Mouse (Mus musculus) neural tube, embryonic 12.5 days (tissue): ENCODE data around the gene Spred3. TPM values are rescaled to one million over a fixed set of nuclear protein-coding genes. Genes with fewer than 3 reads are reported as not detected.

Source experiments
- ATAC-seq: fragments of 200-750 bp; cut with Nextera tagmentation; 2 replicates; pipeline ENCODE4 v1.8.0; 2017; ENCODE audit warnings: low read depth, mild to moderate bottlenecking, moderate TSS enrichment, moderate library complexity; ENCODE audit not compliant: low FRiP score
- H3K27ac ChIP-seq: fragments of 300-500 bp; sonication (generic); 2 replicates; pipeline ENCODE4 v1.5.1; 2016
- H3K27me3 ChIP-seq: fragments of 300-500 bp; sonication (generic); replicated peaks from 2 replicates; pipeline ENCODE4 v1.6.1; 2016; ENCODE audit warnings: mild to moderate bottlenecking
- H3K36me3 ChIP-seq: fragments of 300-500 bp; sonication (generic); 2 replicates; pipeline ENCODE4 v1.6.1; 2016; ENCODE audit warnings: mild to moderate bottlenecking
- H3K4me1 ChIP-seq: fragments of 300-500 bp; sonication (generic); 2 replicates; pipeline ENCODE4 v1.6.1; 2016
- H3K4me2 ChIP-seq: fragments of 300-500 bp; sonication (generic); replicated peaks from 2 replicates; pipeline ENCODE4 v1.6.1; 2016; ENCODE audit warnings: mild to moderate bottlenecking
- H3K4me3 ChIP-seq: fragments of 300-500 bp; sonication (generic); 2 replicates; pipeline ENCODE4 v1.5.1; 2016
- H3K9ac ChIP-seq: fragments of 300-500 bp; sonication (generic); 2 replicates; pipeline ENCODE4 v1.6.1; 2016; ENCODE audit warnings: mild to moderate bottlenecking
- H3K9me3 ChIP-seq: fragments of 300-500 bp; sonication (generic); 2 replicates; pipeline ENCODE4 v1.6.1; 2016; ENCODE audit warnings: mild to moderate bottlenecking
- WGBS: fragments of 180-500 bp; shearing (Covaris S2); methylation state at CpG from one replicate; pipeline ENCODE4 v1.1.7; 2016; 5-methylcytosine and 5-hydroxymethylcytosine counted together
- polyA plus RNA-seq: library from polyadenylated mRNA; unstranded; fragments of >200 nt; fragmentation: Nextera tagmentation; extraction: Ambion mirVana; gene quantifications from 2 replicates; pipeline ENCODE4 v1.2.1, GENCODE M21; 2016

Spred3 gene
- polyA plus RNA-seq, 1 experiment from 2014 or later = 9.0 TPM

DNA sequence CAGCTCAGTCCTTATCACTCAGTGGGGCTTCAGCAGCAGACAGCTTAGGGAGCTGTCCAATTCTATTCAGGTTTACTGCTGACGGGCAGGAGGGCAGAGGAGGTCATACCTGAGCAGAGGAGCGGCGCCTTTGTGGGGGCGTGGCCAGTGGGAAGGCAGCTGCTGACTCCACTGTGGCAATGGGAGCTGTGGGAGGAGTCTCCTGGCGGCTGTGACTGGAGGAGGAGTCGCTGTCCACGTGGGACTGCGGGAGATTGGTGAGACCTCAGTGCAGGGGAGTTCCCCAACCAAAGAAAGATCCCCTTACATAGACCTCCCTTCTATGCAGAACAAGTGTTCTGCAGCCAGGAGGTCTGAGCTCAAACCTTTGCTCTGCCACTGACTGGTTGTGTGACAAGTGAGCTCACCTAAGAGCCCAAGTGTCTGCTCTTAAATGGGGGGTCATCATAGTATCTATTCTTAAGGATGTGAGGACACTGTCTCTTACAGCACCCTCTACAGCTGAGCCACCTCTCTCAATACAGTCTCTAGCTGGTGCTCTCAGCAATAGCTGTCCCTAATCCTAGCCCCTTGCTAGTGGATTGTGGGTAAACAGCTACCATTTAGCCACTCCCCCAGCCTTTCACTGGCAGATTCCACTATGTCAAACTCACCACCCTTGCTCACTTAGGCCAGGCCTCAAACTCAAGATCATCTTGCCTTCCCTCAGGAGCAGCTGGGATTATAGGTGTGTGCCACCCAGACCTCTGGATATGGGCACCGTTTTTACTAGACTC is 7.3 kb downstream of the Spred3 start:
- ATAC-seq = no peak

GRCm38 (mm10) chr7:29162294-29162693 is 7.9 kb downstream of the Spred3 start:
- Histone ChIP-seq H3K36me3 (peaks cover 22% of the 10 kb centered on the region), H3K4me3 (no peak overlapping the region), H3K4me2 (no peak overlapping the region), H3K27ac (no peak overlapping the region), H3K4me1 (0 out of 2 replicates have a peak, but pooled peaks cover 2% of the 10 kb centered on the region), H3K9me3 (no peaks in the 10 kb centered on the region), H3K27me3 (peaks cover 27% of the 10 kb centered on the region), H3K9ac (no peak overlapping the region)
- ATAC-seq = no peak
- 87% methylated on average over 5 of the region's 5 CpGs for whole genome bisulfite sequencing

More for the DNA sequence above, 7.3 kb downstream of the Spred3 start:
- WGBS = 24% methylated on average over 9 of the region's 9 CpGs
- H3K9me3 ChIP-seq = no peaks in the 10 kb centered on the region
- no peak overlapping the region for H3K4me2 ChIP-seq
- H3K9ac ChIP-seq = no peak overlapping the region
- peaks cover 7% of the 10 kb centered on the region; the same call in 1 of the 2 replicates for H3K4me1 ChIP-seq
- no peak overlapping the region for H3K27ac ChIP-seq
- no peak overlapping the region for H3K4me3 ChIP-seq
- peaks cover 22% of the 10 kb centered on the region for H3K36me3 ChIP-seq
- peaks cover 29% of the 10 kb centered on the region for H3K27me3 ChIP-seq

DNA sequence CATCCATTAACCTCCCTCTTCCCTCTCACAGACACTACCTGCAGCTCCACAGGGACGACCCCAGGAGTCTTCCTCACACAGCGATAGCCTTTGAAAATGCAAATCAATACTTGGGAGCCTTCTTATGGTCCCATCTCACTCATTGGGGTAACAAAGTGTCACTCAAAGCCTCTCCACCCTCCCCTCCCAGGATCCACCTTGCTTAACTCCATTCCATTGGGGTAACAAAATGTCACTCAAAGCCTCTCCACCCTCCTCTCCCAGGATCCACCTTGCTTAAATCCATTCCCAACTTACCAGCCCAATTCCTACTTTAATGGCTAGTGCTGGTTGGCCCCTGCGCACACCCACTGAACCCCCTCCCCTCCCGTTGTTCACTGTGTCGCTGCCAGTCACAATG is 11.9 kb downstream of the Spred3 start:
- H3K9ac ChIP-seq = no peak overlapping the region
- peaks cover 7% of the 10 kb centered on the region; the same call in 1 of the 2 replicates for H3K4me1 ChIP-seq
- H3K27me3 ChIP-seq = peaks cover 27% of the 10 kb centered on the region
- WGBS = 3% methylated on average over 5 of the region's 5 CpGs
- peaks cover 18% of the 10 kb centered on the region for H3K36me3 ChIP-seq
- H3K4me3 ChIP-seq = no peak overlapping the region
- no peak for ATAC-seq
- no peak overlapping the region for H3K4me2 ChIP-seq
- peaks cover 4% of the 10 kb centered on the region; the same call in 1 of the 2 replicates for H3K9me3 ChIP-seq
- H3K27ac ChIP-seq = no peak overlapping the region

GRCm38 (mm10) chr7:29155838-29156782 is 14.1 kb downstream of the Spred3 start, which contains the start of gene Fam98c:
TSS of gene Fam98c (minus strand) at chr7:29156234.
- Histone ChIP-seq H3K9me3 (peaks cover 4% of the 10 kb centered on the region; the same call in 1 of the 2 replicates), H3K9ac (peak within 1 kb of the TSS; percentile 82), H3K36me3 (peaks cover 8% of the 10 kb centered on the region; the same call in 1 of the 2 replicates), H3K27me3 (peaks cover 24% of the 10 kb centered on the region), H3K4me2 (peak within 1 kb of the TSS; percentile 98), H3K4me3 (peak within 1 kb of the TSS; percentile 77), H3K4me1 (peaks cover 4% of the 10 kb centered on the region; the same call in 1 of the 2 replicates), H3K27ac (peak within 1 kb of the TSS; percentile 87)
- WGBS = 3% methylated on average over 68 of the region's 68 CpGs
- ATAC-seq = peak; percentile 83

DNA sequence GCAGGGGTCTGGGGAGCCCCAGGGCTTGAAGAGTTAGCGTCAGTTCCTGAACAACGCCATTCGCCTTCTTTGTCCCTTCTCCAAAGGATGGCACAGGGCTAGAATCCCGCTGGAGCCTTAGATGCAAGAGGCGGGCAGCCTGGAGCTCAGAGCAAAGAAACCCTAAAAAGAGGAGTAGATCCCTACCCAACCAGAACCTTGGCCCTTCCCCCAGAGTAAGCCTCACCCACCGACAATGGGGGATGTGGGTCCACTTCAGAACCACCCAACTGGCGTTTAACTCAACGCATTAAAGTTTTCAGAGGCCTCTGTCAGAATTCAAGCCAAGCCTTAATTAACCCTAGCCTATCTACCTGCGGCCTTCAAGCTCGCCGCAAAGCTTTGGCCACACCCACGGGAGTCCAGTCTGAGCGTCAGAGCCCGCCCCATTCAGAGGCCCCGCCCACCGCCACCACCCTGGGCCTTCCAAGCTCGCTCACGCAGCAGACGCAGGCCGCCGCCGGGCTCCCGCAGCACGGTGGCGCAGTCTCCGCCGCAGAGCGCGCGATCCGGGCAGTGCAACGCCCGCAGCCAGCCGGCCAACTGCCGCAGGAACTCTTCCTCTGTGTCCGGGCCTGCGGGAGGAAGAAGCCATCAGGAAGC is 14.9 kb downstream of the Spred3 start:
- Histone ChIP-seq H3K4me3 (peak overlapping the region; percentile 77), H3K27me3 (peaks cover 24% of the 10 kb centered on the region), H3K9me3 (peaks cover 4% of the 10 kb centered on the region; the same call in 1 of the 2 replicates), H3K36me3 (0 out of 2 replicates have a peak, but pooled peaks cover 5% of the 10 kb centered on the region), H3K4me2 (peak overlapping the region; percentile 98), H3K4me1 (peaks cover 4% of the 10 kb centered on the region; the same call in 1 of the 2 replicates), H3K9ac (peak overlapping the region; percentile 82), H3K27ac (peak overlapping the region; percentile 87)
- peak; percentile 92 for ATAC-seq
- 8% methylated on average over 37 of the region's 37 CpGs for WGBS

DNA sequence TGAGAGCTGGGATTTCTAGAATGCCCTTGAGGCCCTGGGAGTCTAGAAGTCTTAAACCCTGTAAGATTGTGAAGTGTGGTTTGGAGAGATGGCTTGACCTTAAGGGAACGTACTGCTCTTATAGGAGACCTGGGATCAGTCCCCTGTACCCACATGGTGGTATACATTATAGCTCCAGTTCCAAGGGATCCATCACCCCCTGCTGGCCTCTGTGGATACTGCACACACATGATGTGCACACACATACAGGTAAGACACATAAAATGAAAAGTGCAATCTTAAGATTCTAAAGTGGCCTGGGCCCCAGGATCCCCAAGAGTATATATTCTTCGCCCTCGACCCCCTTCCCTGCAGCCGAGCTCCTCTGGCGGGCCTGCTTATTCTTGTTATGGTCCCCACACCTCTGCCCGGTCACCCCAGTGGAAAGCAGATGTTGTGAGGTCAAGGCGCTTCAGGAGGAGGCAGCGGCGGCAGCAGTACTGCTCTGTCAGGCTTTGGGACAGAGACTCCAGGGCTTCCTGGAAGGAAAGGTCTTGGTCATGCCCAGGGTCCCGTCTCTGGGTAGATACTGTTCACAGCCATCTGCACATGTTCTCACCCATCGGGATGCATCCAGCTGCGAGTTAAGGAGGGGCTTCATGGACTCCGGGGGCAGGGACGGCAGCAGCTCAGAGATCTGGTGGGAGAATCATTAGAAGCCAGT is 16.0 kb downstream of the Spred3 start:
- ATAC-seq = no peak
- no peak overlapping the region for H3K9ac ChIP-seq

DNA sequence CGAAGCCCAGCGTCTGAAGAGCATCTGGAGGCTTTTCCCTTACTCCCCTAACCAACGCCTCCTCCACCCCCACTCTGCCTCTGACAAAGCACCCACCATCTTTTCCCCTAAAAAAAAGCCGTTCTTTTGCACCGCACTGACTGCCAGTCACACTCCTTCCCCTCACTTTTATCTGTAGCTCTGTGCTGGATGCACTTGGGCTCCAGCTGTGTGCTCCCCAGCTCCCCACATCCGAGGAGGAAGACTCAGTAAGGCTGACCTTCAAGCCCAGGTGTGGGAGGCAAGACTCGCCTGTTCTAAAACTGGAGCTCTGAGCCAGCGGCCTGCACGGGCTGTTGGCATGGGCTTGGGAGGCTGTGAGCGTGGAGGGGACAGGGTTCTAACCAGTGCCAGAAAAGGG is 18.7 kb downstream of the Spred3 start:
- Histone ChIP-seq H3K4me2 (no peak overlapping the region), H3K27ac (no peak overlapping the region), H3K4me3 (no peak overlapping the region), H3K9ac (no peak overlapping the region), H3K4me1 (peaks cover 4% of the 10 kb centered on the region; the same call in 1 of the 2 replicates), H3K36me3 (0 out of 2 replicates have a peak, but pooled peaks cover 5% of the 10 kb centered on the region), H3K27me3 (no peaks in the 10 kb centered on the region), H3K9me3 (peaks cover 4% of the 10 kb centered on the region; the same call in 1 of the 2 replicates)
- no peak for ATAC-seq
- WGBS = 67% methylated on average over 10 of the region's 10 CpGs

More for the DNA sequence above, 16.0 kb downstream of the Spred3 start:
- Histone ChIP-seq H3K4me2 (no peak overlapping the region), H3K36me3 (0 out of 2 replicates have a peak, but pooled peaks cover 5% of the 10 kb centered on the region), H3K9me3 (peaks cover 4% of the 10 kb centered on the region; the same call in 1 of the 2 replicates), H3K4me1 (peaks cover 4% of the 10 kb centered on the region; the same call in 1 of the 2 replicates), H3K4me3 (no peak overlapping the region), H3K27me3 (peaks cover 13% of the 10 kb centered on the region), H3K27ac (no peak overlapping the region)
- 95% methylated on average over 14 of the region's 14 CpGs for WGBS

- Histone ChIP-seq H3K4me1 (no peaks in the 10 kb centered on the region), H3K4me3 (no peak overlapping the region), H3K9me3 (0 out of 2 replicates have a peak, but pooled peaks cover 3% of the 10 kb centered on the region), H3K36me3 (no peaks in the 10 kb centered on the region), H3K4me2 (no peak overlapping the region), H3K9ac (no peak overlapping the region), H3K27ac (no peak overlapping the region), H3K27me3 (no peaks in the 10 kb centered on the region)
- WGBS = 90% methylated on average over 15 of the region's 15 CpGs
- ATAC-seq = no peak
These were observed 21.4 kb downstream of the Spred3 start for GRCm38 (mm10) chr7:29148771-29149170.

GRCm38 (mm10) chr7:29146625-29147367 is 23.4 kb downstream of the Spred3 start:
- WGBS = 90% methylated on average over 7 of the region's 7 CpGs
- ATAC-seq = no peak
- Histone ChIP-seq H3K4me3 (no peak overlapping the region), H3K27me3 (no peaks in the 10 kb centered on the region), H3K27ac (no peak overlapping the region), H3K9me3 (0 out of 2 replicates have a peak, but pooled peaks cover 3% of the 10 kb centered on the region), H3K36me3 (no peaks in the 10 kb centered on the region), H3K9ac (no peak overlapping the region), H3K4me2 (no peak overlapping the region), H3K4me1 (no peaks in the 10 kb centered on the region)

- Histone ChIP-seq H3K4me1 (no peaks in the 10 kb centered on the region), H3K36me3 (no peaks in the 10 kb centered on the region), H3K4me3 (no peak overlapping the region), H3K4me2 (no peak overlapping the region), H3K27me3 (no peaks in the 10 kb centered on the region), H3K9me3 (0 out of 2 replicates have a peak, but pooled peaks cover 3% of the 10 kb centered on the region), H3K9ac (no peak overlapping the region), H3K27ac (no peak overlapping the region)
- 95% methylated on average over 4 of the region's 4 CpGs for WGBS
- no peak for ATAC-seq
These were observed 26.2 kb downstream of the Spred3 start for GRCm38 (mm10) chr7:29144006-29144405.
